Mouse (Mus musculus): ENCODE measurements at regions not wholly inside any gene's neighbourhood (a gene's known extent, or its start where the extent isn't known, plus 50 kb on each side); places are given as distances from the start of the nearest gene placed in this dataset.

GRCm38 (mm10) chr12:50995664-50996063 is 346.8 kb upstream of the Prkd1 start:
- Histone ChIP-seq H3K4me2 (no peak overlapping the region), H3K27me3 (ENCODE audit: control insufficient read depth, insufficient read depth, low read length) (no peaks in the 10 kb centered on the region)
- ATAC-seq (replicated peaks; ENCODE audit: insufficient number of reproducible peaks, low FRiP score, low TSS enrichment) = no peak

DNA sequence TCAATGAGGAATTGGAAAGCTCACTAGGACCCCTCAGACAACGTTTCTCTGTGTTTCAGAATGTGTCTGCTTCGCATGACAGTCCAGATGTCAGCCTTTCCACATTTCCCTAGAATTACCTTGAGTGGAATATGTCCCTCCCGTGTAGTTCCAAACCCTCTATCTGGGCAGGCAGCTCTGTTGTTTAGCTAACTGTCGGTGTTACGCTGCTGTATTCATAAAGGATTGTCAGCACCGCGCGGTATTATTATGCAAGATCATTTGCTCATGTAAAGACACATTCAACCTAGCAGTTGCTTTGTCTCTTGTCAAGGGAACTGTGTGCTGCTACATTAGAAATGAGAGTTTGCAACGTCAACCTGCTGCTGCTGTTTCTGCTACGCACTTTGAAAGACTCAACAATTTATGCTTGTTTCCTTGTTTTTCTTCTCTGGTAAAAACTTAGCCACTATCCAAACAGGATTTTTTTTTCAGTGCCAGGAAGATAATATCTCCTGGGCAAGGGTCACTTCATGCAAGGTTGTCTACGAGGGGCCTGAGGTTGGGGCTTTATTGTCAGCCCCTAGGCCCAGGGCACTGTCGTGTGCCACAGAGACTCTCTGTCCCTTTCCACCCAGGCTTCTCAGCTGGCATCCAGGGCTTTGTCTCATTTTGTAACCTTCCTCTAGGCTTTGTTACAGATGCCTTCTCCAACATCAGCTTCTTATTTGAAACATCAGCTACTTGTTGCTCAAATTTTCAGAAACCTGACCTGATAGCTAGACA is 340.8 kb upstream of the Prkd1 start:
- Histone ChIP-seq H3K27me3 (ENCODE audit: control insufficient read depth, insufficient read depth, low read length) (no peaks in the 10 kb centered on the region), H3K36me3 (ENCODE audit: control insufficient read depth, insufficient read depth, low read length) (no peaks in the 10 kb centered on the region), H3K9ac (ENCODE audit: low read depth, low read length) (no peak overlapping the region), H3K27ac (ENCODE audit: low read depth, low read length) (no peak overlapping the region), H3K4me2 (no peak overlapping the region), H3K4me1 (ENCODE audit: control insufficient read depth, insufficient read depth, low read length) (no peaks in the 10 kb centered on the region), H3K9me3 (replicated peaks; ENCODE audit: control insufficient read depth, low read length) (no peaks in the 10 kb centered on the region), H3K4me3 (ENCODE audit: low read depth, low read length) (no peak overlapping the region)
- no peak for ATAC-seq (replicated peaks; ENCODE audit: insufficient number of reproducible peaks, low FRiP score, low TSS enrichment)
- WGBS (ENCODE audit: insufficient replicate concordance) = 73% methylated on average over 12 of the region's 12 CpGs

More at GRCm38 (mm10) chr12:50995664-50996063, 346.8 kb upstream of the Prkd1 start:
- H3K9ac ChIP-seq (ENCODE audit: low read depth, low read length) = no peak overlapping the region
- no peaks in the 10 kb centered on the region for H3K36me3 ChIP-seq (ENCODE audit: control insufficient read depth, insufficient read depth, low read length)
- H3K27ac ChIP-seq (ENCODE audit: low read depth, low read length) = no peak overlapping the region
- WGBS (ENCODE audit: insufficient replicate concordance) = 83% methylated on average over 1 of the region's 1 CpGs
- H3K9me3 ChIP-seq (replicated peaks; ENCODE audit: control insufficient read depth, low read length) = no peaks in the 10 kb centered on the region
- no peak overlapping the region for H3K4me3 ChIP-seq (ENCODE audit: low read depth, low read length)
- no peaks in the 10 kb centered on the region for H3K4me1 ChIP-seq (ENCODE audit: control insufficient read depth, insufficient read depth, low read length)

- no peak for ATAC-seq (replicated peaks; ENCODE audit: insufficient number of reproducible peaks, low FRiP score, low TSS enrichment)
- Histone ChIP-seq H3K4me3 (ENCODE audit: low read depth, low read length) (no peak overlapping the region), H3K4me2 (no peak overlapping the region), H3K36me3 (ENCODE audit: control insufficient read depth, insufficient read depth, low read length) (no peaks in the 10 kb centered on the region), H3K4me1 (ENCODE audit: control insufficient read depth, insufficient read depth, low read length) (no peaks in the 10 kb centered on the region), H3K9me3 (replicated peaks; ENCODE audit: control insufficient read depth, low read length) (no peaks in the 10 kb centered on the region), H3K27me3 (ENCODE audit: control insufficient read depth, insufficient read depth, low read length) (no peaks in the 10 kb centered on the region), H3K9ac (ENCODE audit: low read depth, low read length) (no peak overlapping the region), H3K27ac (ENCODE audit: low read depth, low read length) (no peak overlapping the region)
- 79% methylated on average over 5 of the region's 5 CpGs for WGBS (ENCODE audit: insufficient replicate concordance)
These were observed 332.4 kb upstream of the Prkd1 start for GRCm38 (mm10) chr12:50981318-50981717.

- H3K27me3 ChIP-seq (ENCODE audit: control insufficient read depth, insufficient read depth, low read length) = no peaks in the 10 kb centered on the region
- H3K27ac ChIP-seq (ENCODE audit: low read depth, low read length) = no peak overlapping the region
- 68% methylated on average over 4 of the region's 4 CpGs for WGBS (ENCODE audit: insufficient replicate concordance)
- H3K9ac ChIP-seq (ENCODE audit: low read depth, low read length) = no peak overlapping the region
- no peaks in the 10 kb centered on the region for H3K4me1 ChIP-seq (ENCODE audit: control insufficient read depth, insufficient read depth, low read length)
- H3K9me3 ChIP-seq (replicated peaks; ENCODE audit: control insufficient read depth, low read length) = no peaks in the 10 kb centered on the region
- no peak overlapping the region for H3K4me2 ChIP-seq
- no peaks in the 10 kb centered on the region for H3K36me3 ChIP-seq (ENCODE audit: control insufficient read depth, insufficient read depth, low read length)
- no peak overlapping the region for H3K4me3 ChIP-seq (ENCODE audit: low read depth, low read length)
- ATAC-seq (replicated peaks; ENCODE audit: insufficient number of reproducible peaks, low FRiP score, low TSS enrichment) = no peak
These were observed 331.9 kb upstream of the Prkd1 start for GRCm38 (mm10) chr12:50980800-50981199.

- Histone ChIP-seq H3K9me3 (replicated peaks; ENCODE audit: control insufficient read depth, low read length) (no peaks in the 10 kb centered on the region), H3K27me3 (ENCODE audit: control insufficient read depth, insufficient read depth, low read length) (no peaks in the 10 kb centered on the region), H3K4me1 (ENCODE audit: control insufficient read depth, insufficient read depth, low read length) (no peaks in the 10 kb centered on the region), H3K36me3 (ENCODE audit: control insufficient read depth, insufficient read depth, low read length) (no peaks in the 10 kb centered on the region), H3K4me2 (no peak overlapping the region), H3K9ac (ENCODE audit: low read depth, low read length) (no peak overlapping the region), H3K27ac (ENCODE audit: low read depth, low read length) (no peak overlapping the region), H3K4me3 (ENCODE audit: low read depth, low read length) (no peak overlapping the region)
- no peak for ATAC-seq (replicated peaks; ENCODE audit: insufficient number of reproducible peaks, low FRiP score, low TSS enrichment)
- 84% methylated on average over 1 of the region's 1 CpGs for WGBS (ENCODE audit: insufficient replicate concordance)
These were observed 321.8 kb upstream of the Prkd1 start for GRCm38 (mm10) chr12:50970759-50971122.

DNA sequence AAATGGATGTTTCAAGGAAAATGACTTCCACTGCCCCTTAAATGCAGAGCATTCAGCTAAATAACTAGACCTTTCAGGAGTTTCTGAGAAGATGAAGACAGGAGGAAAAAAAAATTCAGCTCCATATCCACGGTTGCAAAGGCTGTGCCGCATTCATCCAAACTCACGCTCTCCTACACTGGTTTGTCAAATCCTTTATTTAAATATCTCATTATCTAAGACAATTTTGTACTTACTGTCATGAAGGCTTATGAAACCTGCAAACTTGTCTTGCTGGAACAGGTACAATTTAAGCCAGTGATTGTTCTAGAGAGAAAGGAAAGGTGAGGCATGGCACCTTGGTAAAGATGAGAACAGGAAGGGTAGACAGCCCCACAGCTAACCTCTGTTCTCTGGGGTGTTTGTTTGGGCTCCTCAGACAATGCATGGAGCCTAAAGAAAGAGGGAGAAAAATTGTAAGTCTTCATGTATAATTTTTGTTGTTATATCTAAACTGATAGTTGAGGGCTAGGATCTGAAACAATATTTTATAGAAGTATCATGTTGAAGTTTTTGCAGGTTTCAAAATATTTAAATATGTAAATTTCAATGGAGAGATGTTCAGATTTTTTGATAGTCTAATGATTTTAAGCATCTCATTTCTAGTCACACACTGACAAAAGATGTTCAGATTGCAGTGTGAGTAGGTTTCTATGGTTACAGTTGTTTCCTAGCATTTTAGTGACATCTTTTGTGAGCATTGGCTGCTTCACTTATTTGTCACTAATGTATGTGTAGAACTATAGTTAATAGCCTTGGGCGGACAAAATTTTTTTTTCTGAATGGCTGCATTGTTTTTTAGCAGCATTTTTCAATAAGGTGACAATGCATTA is 321.2 kb upstream of the Prkd1 start:
- 82% methylated on average over 4 of the region's 4 CpGs for WGBS (ENCODE audit: insufficient replicate concordance)

DNA sequence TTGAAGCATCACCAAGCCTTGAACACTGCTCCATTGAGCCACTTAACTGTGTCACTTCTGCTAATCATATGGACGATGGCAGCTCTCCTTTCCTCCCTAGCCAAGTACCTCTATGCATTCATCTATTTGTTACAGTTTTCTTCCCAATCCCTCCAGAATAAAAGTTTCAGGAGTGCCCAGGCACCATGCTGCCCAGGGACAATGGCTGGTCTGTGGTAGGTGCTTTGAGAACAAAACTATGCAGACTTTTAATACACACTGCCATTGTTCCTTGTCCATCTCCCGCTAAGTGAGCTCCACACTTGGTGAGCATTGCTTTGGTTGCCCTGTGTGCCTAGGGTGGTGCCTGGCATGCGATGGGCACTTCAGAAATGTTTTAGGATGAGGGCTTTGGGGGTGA is 320.5 kb upstream of the Prkd1 start:
- ATAC-seq (replicated peaks; ENCODE audit: insufficient number of reproducible peaks, low FRiP score, low TSS enrichment) = no peak
- no peaks in the 10 kb centered on the region for H3K27me3 ChIP-seq (ENCODE audit: control insufficient read depth, insufficient read depth, low read length)
- H3K4me2 ChIP-seq = no peak overlapping the region
- H3K9ac ChIP-seq (ENCODE audit: low read depth, low read length) = no peak overlapping the region
- H3K4me3 ChIP-seq (ENCODE audit: low read depth, low read length) = no peak overlapping the region
- WGBS (ENCODE audit: insufficient replicate concordance) = 65% methylated on average over 3 of the region's 3 CpGs
- H3K36me3 ChIP-seq (ENCODE audit: control insufficient read depth, insufficient read depth, low read length) = no peaks in the 10 kb centered on the region
- no peaks in the 10 kb centered on the region for H3K4me1 ChIP-seq (ENCODE audit: control insufficient read depth, insufficient read depth, low read length)
- no peak overlapping the region for H3K27ac ChIP-seq (ENCODE audit: low read depth, low read length)
- no peaks in the 10 kb centered on the region for H3K9me3 ChIP-seq (replicated peaks; ENCODE audit: control insufficient read depth, low read length)

More for the DNA sequence above, 321.2 kb upstream of the Prkd1 start:
- H3K9ac ChIP-seq (ENCODE audit: low read depth, low read length) = no peak overlapping the region
- no peaks in the 10 kb centered on the region for H3K9me3 ChIP-seq (replicated peaks; ENCODE audit: control insufficient read depth, low read length)
- no peaks in the 10 kb centered on the region for H3K27me3 ChIP-seq (ENCODE audit: control insufficient read depth, insufficient read depth, low read length)
- H3K4me2 ChIP-seq = no peak overlapping the region
- no peak overlapping the region for H3K4me3 ChIP-seq (ENCODE audit: low read depth, low read length)
- no peaks in the 10 kb centered on the region for H3K4me1 ChIP-seq (ENCODE audit: control insufficient read depth, insufficient read depth, low read length)
- no peak overlapping the region for H3K27ac ChIP-seq (ENCODE audit: low read depth, low read length)
- ATAC-seq (replicated peaks; ENCODE audit: insufficient number of reproducible peaks, low FRiP score, low TSS enrichment) = no peak
- H3K36me3 ChIP-seq (ENCODE audit: control insufficient read depth, insufficient read depth, low read length) = no peaks in the 10 kb centered on the region

GRCm38 (mm10) chr12:50967168-50967810 is 318.4 kb upstream of the Prkd1 start:
- H3K4me3 ChIP-seq (ENCODE audit: low read depth, low read length) = no peak overlapping the region
- no peak overlapping the region for H3K27ac ChIP-seq (ENCODE audit: low read depth, low read length)
- H3K9me3 ChIP-seq (replicated peaks; ENCODE audit: control insufficient read depth, low read length) = no peaks in the 10 kb centered on the region
- H3K9ac ChIP-seq (ENCODE audit: low read depth, low read length) = no peak overlapping the region
- no peak overlapping the region for H3K4me2 ChIP-seq
- no peaks in the 10 kb centered on the region for H3K4me1 ChIP-seq (ENCODE audit: control insufficient read depth, insufficient read depth, low read length)
- ATAC-seq (replicated peaks; ENCODE audit: insufficient number of reproducible peaks, low FRiP score, low TSS enrichment) = no peak
- WGBS (ENCODE audit: insufficient replicate concordance) = 55% methylated on average over 5 of the region's 5 CpGs
- no peaks in the 10 kb centered on the region for H3K27me3 ChIP-seq (ENCODE audit: control insufficient read depth, insufficient read depth, low read length)
- H3K36me3 ChIP-seq (ENCODE audit: control insufficient read depth, insufficient read depth, low read length) = no peaks in the 10 kb centered on the region

Data from heart, embryonic 11.5 days (tissue).